12 mouse cellular contexts compared by ENCODE assay signal in the genomic region with DNA sequence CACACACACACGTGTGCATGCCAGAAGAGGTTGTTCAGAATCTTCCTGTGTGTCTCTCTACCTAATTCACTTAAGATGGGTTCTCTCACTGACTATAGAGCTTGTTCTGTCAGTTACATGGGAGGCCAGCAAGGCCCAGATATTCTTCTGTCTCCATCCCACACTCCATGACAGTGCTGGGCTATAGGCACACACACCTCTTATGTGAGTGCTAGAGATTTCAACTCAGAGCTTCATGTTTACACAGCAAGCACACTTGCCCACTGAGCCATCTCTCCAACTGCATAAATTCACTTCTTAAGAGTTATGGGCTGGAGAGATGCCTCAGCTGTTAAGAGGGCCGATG. TPM values are rescaled to one million over a fixed set of nuclear protein-coding genes. Genes with fewer than 3 reads are reported as not detected.
"Had no signal": no experiment of that assay in that cellular context is flagged by ENCODE, and none has a peak within 500 bp of the region (broad histone marks: within the 10 kb centered on the region; RNA-seq: fewer than 3 reads in every experiment).

No protein-coding gene starts in this region.

- H3K4me1 ChIP-seq: liver, embryonic 12.5 days; neural tube, embryonic 13.5 days had no signal

- H3K9me3 ChIP-seq: liver, embryonic 12.5 days had no signal

- H3K27me3 ChIP-seq: liver, embryonic 12.5 days; midbrain, embryonic 12.5 days; neural tube, embryonic 13.5 days had no signal

- H3K4me3 ChIP-seq: left cerebral cortex, adult 2 months; liver, embryonic 12.5 days; midbrain, embryonic 12.5 days; neural tube, embryonic 13.5 days had no signal

- H3K36me3 ChIP-seq: liver, embryonic 12.5 days; midbrain, embryonic 12.5 days; neural tube, embryonic 13.5 days had no signal

- H3K9ac ChIP-seq: liver, embryonic 12.5 days; lung, embryonic 14.5 days; midbrain, embryonic 12.5 days; neural tube, embryonic 13.5 days had no signal

- ATAC-seq: liver, embryonic 12.5 days; midbrain, embryonic 16.5 days had no signal

- H3K27ac ChIP-seq: left cerebral cortex, adult 2 months; liver, embryonic 12.5 days; midbrain, embryonic 12.5 days; neural tube, embryonic 13.5 days had no signal

- H3K4me2 ChIP-seq: liver, embryonic 12.5 days; lung, embryonic 14.5 days; midbrain, embryonic 12.5 days; neural tube, embryonic 13.5 days had no signal

- DNase-seq: kidney, postnatal 14 days; lung, embryonic 14.5 days; lung, postnatal 10 days; lung, postnatal 4 days; right cerebral cortex, postnatal 14 days; thymus, postnatal 36 days had no signal

RNA-seq across cellular contexts. Expression of gene Bicc1, which starts 20.7 kb away (rescaled TPM):
- total RNA-seq: megakaryocyte, adult 5-6 weeks had no signal
